Mouse (Mus musculus): Measurements from ENCODE around the gene Crat.

Gene Crat

DNA sequence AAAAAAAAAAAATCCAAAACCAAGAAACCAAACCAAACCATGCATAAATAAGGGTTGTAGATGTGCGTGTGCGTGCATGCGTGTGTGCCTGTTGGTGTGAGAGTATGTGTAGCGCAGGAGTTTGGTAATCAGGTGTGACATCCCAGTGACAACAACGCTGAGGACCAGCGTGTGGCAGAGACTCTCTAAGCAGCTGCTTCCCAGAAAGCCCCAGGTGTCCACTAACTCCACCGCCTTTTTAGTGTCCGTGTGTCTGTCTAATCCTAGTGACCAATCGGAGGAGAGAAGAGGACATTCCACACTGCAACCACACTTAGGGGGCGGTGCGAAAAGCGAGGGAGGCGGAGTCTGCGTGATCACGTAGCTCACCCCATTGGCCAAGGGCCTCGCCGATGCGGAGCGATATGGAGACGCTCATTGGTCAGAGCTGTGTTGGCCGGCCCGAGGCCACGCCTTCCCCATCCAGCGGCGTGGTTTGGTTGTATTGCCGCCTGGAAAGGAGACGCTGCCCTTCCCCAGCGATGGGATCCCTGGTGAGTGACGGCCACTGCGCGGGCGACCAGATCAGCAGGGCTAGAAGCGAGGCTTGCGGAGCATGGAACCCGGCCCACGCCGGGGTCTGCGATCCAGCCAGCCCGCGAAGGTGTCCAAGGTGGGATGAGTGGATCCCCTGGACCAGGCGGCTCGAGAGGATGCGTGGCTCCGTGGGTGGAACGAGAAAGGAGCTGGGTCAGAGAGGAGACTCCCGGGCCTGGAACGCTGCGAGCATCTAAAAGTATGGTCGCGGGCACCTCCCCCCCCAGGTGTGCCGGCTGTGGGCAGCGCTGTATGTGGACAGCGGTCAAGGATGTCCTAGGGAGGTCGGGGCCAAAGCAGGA is 51.6 kb downstream of the Crat start, which contains the start of gene Miga2:
Miga2 (plus strand) TSS at position 461 of the 878 bp plus-strand sequence.
- peak; percentile 99 for DNase-seq

DNA sequence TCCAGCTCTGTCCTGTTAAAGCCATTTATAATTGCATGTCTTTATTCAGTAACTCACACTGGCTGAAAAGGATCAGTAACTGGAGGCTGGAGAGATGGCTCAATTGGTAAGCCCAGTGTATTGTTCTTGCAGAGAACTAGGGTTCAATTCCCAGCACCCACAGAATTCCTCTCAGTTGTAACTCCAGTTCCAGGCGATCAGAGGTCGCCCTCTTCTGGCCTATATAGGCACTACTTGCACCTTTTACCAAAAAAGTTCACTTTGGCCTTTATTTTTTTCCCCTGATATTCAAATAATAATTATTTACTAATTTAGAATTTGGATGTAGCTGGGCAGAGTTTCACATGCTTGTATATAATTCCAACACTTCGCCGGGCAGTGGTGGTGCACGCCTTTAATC is 52.7 kb downstream of the Crat start:
- DNase-seq: no peak

DNA sequence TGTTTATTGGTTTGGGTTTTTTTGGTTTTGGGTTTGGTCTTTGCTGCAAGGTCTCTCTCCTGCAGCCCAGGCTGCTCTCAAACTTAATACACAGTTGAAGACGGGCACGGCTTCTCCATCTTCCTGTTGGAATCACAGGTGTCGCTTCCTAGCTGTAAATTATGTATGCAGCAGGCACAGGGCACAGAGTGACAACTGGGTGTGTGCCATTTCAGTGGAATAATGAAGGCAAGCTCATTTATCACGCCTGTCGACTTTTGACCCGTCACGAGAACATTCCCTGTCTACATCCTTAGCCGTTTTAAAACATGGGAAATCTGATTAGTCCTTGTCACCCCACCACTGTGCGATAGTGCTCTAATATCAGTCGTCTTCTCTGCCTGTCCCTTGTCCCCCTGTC is 55.0 kb downstream of the Crat start:
- peak; percentile 53 for DNase-seq

DNA sequence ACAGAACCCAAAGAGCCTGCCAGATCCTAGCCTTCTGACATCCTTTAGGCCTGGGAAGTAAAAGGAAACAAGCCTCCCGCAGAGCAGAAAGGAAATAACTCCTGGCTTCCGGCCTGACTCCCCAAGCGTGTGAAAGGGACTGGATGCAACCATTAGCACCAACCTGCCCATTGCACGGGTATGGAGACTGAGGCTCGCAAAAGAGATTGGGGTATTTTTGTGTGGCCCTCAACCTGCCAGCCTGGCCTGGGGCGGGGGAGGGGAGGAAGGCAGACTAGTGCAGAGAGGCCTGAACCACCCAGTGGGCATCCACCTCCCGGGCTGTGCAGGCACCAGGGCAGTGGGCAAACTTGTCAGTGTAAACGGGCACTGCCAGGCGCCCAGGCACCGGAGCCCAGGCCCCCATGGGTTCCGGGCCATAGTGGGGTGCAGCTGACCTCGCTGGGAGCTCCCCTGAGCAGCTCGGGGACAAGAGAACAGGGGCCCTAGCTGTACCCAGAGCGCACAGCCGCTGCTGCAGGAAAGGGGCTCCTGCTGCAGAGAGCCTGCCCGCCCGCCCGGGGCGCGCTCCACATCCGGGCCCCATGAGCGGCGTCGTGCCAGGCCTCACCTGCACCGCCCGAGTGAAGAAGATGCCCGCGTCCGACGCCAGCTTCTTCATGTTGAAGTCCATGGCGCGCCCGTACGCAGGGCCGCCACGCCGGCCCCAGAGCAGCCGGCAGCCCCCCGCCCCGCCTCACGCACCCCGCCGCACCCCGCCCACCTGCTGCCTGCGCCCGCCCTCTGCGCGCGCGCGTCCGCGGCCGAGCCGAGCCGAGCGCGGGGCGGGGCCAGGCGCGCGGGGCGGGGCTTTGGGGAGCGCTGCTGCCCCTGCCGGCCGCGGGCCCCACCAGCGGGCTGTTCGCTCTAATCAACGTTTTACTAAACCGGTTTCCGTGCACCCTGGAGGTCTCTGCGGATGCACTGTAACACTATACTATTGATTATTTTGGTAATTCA is 56.8 kb downstream of the Crat start, which contains the start of gene Sh3glb2:
Sh3glb2 (minus strand) TSS at position 805 of the 999 bp plus-strand sequence.
- peak; percentile 93 for DNase-seq

DNA sequence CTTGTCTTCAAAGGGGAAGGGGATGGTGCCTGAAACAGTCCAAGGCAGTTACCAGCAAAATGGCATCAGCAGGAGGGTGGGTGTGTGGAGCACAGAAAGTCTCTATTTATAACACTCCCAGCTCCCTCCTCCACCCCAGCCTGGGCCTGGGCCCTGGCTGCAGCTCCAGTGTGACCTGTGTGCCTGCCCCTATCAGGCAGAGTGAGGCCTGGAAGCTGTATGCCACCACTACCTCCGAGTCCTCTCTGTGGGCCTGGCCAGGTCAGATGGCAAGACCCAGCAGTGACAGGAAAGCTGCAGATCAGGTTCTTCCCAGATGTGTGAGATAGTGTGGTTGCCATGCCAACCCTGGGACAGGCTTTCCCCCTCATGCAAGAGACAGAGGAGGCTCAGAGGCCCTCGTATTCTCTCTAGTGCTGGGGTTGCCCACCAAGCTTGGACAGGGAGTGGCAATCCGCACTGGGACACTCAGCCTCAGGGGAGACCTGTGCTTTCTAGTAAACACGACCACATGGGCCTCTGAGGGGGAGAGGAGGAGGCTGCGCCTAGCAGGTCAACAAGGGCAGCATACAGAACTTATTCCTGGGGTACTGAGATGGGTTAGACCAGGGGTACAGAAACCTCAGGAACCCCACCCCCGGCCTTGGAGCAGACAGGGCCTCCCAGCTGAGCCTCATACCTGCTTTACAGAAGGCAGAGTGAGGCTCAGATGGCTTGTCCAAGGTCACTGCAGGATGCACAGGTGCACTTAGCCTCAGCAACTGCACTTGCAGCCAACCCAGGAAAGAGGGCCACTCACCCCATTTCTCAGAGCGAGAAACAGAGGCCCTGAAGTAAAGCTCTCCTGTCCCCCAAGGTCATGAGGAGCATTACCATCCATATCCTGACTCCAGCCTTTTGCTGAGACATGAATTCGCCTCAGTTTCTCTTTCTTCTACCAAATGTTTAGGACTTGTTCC is 57.8 kb downstream of the Crat start:
- DNase-seq: peak; percentile 82

DNA sequence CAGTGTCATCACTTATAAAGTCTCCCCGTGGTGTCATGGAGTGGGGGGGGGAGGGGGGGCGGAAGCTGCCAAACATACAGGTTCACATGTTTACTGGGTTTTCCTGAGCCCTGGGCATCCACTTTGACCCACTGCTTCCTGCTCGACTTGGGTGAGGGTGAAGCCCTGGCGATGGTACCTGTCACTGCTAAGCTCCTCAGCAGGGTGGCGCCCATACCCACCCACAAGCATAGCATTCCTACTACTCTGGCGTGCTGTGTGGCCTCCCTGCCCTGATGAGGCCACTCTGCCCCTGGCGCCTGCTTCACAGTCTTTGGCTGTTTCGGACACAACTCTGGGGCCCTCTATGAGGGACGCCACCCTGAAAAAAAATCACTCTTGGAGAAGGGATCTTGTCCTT is 58.7 kb downstream of the Crat start:
- peak; percentile 62 for DNase-seq

DNA sequence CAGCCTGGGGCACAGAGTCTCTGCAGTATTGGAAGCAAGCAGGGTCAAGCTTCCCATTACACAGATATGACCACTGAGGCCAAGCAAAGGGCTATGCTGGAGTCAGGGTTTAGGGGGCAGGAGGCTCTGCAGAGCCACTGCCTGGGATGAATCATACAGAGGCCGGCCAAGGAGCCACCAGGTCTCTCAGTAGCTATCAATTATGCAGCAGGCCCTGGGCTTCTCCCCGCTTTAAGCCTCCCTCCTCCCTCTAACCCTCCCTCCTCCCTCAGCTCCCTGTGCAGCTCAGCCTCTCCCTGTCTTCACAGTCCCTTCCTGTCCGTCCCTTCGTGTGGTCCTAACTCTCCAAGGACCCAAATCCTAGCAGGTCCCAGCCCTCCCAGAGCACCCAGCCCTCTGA is 59.3 kb downstream of the Crat start:
- DNase-seq: no peak

DNA sequence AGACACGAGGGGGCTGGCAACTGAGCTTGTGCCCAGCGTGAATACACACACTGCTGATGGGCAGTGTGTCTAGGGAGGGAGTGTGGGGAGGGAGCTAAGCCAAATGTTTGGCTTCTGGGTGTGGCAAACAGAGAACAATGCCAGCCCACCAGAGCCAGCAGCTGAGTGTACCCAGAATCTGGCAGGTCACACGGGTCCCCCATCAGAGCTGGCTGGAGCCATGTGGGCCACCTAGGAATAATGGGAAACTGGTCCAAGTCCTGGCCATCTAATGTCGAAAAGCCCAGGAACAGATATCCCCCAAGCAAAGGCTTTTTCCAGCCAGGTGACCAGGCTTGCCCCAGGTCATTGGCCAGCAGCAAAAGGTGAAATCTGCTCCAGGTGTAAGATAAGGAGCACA is 59.8 kb downstream of the Crat start:
- peak; percentile 89 for DNase-seq

DNA sequence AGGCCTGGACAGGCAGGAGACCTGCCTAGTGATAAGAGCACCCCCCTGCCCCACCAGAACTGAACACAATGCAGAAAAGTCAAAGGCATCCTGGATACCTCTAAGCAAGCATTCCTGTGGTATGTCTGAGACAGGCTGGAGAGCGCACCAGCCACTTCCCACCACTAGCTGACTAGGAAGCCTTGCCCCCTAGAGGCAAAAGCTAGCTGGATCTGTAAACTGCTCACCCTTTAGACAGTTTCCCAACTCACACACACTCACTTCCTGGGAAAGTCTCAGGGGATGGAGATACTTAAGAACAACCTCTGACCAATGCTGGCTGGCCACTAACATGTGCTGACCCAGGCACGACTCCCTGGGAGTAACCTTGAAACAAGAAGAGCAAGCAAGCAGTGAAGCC is 64.5 kb downstream of the Crat start:
- DNase-seq: peak; percentile 11

All from cerebellum, adult 9-11 months (tissue).